Mouse (Mus musculus) thymus, postnatal 4 days (tissue): Measurements from ENCODE around the gene Il2rb.

Source experiments
- DNase-seq: peaks from one replicate; pipeline ENCODE4 v3.0.0; 2021

The Il2rb gene

DNA sequence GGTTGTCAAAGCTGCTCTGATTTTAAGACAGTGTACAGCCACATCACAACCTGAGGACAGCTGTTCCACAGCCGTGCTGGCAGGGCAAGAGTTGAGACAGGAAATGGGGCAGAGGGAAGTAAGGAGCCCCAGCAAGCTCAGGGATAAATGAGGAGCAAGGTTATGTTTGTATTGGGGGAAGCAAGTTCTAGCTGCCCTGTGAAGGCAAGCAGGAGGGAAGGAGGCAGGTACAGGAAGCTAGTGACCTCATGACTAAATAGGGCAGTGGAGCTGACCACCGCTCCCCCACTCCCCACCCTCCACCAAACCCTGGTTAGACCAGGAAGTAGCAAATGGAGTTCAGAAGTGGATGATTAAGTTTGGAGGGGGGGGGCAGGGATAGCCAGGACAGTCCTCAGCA is 14.1 kb downstream of the Il2rb start:
- DNase-seq, result no peak

DNA sequence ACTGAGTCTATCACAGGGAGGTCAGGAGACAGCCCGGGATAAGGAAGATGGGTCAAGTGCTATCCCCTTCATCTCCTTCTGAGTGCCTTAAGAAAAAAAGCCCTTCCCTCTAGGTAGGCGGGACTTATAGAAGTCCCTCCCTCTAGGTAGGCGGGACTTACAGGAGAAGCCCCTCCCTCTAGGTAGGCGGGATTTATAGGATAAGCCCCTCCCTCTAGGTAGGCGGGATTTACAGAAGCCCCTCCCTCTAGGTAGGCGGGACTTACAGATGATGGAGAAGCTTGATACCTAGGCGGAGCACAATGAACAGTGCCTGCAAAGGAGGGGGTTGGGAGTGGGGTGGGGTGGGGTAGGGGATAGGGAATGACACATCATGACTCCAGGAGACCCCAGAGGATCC is 15.0 kb downstream of the Il2rb start:
- DNase-seq, result no peak

DNA sequence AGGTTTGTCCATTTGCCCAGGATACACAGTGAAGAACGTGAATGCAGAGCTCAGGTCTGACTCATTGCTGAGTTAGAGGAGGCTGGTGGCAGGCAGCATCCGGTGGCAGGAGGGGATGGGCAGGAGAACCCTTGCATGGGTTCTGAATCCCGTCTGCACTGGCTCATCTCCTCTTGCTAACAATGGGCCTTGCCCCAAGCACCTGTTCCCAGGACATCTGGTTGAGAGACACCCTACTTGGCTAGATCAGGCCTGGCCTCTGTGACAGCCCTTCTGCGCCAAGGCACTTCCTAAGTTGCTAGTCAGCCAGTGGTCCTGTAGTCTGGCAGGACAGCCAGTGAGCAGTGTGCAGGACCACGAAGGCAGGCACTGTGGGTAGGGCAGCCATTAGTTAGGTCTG is 15.6 kb downstream of the Il2rb start:
- DNase-seq, result no peak

- DNase-seq, result no peak
Observed at GRCm38 (mm10) chr15:78478073-78478472, 17.0 kb downstream of the Il2rb start.

DNA sequence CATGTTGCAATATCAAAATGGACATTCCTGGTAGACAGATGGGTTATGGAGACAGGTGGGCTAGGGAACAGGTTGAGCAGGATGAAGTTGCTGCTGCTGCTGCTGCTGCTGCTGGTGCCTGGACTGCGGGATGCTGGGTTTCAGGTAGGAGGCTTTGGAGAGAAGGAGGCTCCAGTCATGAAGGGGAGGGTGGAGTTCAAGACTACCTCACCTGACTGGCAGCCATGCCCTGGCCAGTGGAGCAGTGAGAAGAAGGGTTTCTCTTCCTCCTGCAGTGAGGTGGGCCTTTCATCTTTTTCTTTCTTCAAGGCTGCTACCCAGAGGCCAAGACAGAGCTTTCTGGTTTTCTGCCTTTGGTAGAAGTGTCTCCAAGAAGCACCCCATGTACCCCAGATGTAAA is 18.2 kb downstream of the Il2rb start:
- DNase-seq, result no peak

GRCm38 (mm10) chr15:78475604-78476031 is 19.5 kb downstream of the Il2rb start:
- peak; percentile 66 for DNase-seq

DNA sequence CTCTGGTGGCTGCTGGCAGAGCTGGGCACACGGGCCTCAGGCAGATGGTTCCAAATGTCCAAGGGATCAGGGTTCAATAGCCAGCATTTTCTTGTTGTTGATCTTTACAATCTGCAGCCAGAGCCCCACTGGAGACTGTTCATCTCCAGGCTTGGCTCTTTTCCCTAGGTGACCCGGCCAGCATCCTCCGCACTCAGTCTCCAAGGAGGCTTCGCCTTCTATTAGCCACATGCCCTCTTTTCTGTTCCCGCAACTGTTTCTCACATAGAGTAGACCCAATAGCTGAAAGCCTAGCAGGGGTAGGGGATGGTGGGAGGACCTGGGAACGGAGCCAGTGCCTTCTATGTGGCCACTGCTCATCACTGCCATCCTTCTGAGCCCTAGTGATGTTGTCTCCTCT is 21.6 kb downstream of the Il2rb start:
- DNase-seq, result no peak

DNA sequence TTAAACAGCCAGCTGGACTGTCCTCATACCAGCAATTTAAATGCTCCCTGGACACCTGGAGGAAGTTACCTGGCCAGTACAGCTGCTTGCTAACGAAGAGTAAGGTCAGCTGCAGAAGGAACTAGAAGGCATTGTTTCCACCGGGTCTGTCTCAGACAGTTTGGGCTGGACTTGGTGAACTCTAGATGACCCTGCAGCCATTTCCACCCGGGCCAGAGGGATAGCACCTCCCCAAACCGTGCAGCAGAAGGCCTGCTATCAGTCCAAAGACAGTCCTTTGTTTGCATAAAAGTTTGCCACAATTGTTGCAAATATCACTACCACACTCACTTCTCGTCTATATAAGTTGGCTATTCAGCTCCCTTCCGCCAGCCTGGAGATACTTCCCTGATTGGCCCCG is 23.2 kb downstream of the Il2rb start:
- no peak for DNase-seq

GRCm38 (mm10) chr15:78470495-78471276 is 24.4 kb downstream of the Il2rb start:
- DNase-seq, result no peak

DNA sequence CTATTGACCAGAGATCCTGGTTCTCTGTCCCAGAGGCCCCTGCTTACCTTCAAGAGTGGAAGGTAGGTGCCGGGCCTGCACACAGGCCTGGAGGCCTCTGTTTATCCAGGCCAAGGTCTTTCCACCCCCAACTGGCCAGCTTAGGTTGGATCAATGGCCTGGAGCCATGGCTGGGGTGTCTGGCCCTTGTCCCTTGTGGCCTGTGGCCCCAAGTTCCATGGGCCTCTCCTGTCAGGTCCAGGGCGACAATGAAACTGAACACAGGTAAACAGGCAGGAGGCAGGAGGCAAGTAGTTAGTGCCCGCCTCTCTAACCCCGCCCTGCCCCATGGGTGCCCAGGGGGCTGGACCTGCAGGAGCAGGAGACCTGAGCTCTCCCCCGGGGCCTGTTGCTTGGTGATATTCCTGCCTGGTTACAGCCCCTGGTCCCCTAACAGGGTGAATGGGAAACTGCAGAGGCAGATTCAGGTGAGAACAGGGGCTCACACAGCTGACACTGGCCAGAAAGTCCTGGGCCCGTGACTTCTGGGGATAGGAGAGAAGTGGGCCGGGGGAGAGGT is 26.6 kb downstream of the Il2rb start, which contains the start of gene Tmprss6:
Gene Tmprss6 (minus strand): TSS at position 256 of the 559 bp plus-strand sequence.
- DNase-seq, result no peak

GRCm38 (mm10) chr15:78467570-78467969 is 27.5 kb downstream of the Il2rb start:
- DNase-seq, result no peak

DNA sequence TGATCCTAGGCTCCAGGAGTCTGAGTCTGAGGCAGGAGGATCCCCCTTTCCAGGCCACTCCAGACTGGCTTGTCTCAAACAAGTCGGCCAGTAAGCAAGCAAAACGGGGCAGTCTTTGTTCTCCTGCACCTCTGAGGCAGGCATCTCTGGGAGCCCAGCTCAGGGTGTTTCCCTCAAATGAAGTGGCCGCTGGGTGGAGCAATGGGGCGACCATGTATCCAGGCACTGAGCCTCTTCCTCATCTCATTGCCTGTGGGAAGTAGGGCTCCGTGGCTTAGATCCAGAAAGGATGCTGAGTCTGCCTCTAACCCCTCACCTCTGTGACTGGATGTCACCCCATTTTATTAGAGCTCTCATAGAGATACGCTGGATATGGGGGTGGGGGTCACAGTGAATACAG is 28.3 kb downstream of the Il2rb start:
- DNase-seq, result peak; percentile 49

GRCm38 (mm10) chr15:78462981-78463380 is 32.1 kb downstream of the Il2rb start:
- DNase-seq, result peak; percentile 67

GRCm38 (mm10) chr15:78457193-78457592 is 37.9 kb downstream of the Il2rb start:
- no peak for DNase-seq

DNA sequence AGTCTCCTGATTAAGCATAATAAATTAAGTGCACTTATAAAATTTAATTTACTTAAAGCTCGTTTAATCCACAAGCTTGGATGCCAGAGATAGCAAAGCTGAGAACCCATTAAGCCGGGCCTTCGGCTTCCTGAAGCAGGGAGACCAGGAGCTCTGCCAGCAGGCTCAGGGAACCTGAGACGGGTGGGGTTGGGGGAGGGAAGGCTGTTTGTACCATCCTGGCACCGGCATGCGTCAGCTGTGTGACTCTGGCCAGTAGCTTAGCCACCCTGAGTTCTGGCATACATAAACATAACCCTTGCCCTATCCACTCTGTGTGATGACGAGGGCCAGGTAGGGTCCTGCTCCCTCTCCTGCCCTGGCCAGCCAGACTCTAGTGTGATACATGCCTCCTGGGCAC is 39.0 kb downstream of the Il2rb start:
- no peak for DNase-seq

- DNase-seq, result no peak
Observed at GRCm38 (mm10) chr15:78455168-78455567, 39.9 kb downstream of the Il2rb start.

GRCm38 (mm10) chr15:78452929-78453328 is 42.1 kb downstream of the Il2rb start:
- no peak for DNase-seq

- DNase-seq, result no peak
Observed at GRCm38 (mm10) chr15:78451201-78451600, 43.9 kb downstream of the Il2rb start.

GRCm38 (mm10) chr15:78450419-78450768 is 44.7 kb downstream of the Il2rb start:
- DNase-seq, result no peak

GRCm38 (mm10) chr15:78449694-78450418 is 45.2 kb downstream of the Il2rb start:
- DNase-seq, result peak; percentile 40

DNA sequence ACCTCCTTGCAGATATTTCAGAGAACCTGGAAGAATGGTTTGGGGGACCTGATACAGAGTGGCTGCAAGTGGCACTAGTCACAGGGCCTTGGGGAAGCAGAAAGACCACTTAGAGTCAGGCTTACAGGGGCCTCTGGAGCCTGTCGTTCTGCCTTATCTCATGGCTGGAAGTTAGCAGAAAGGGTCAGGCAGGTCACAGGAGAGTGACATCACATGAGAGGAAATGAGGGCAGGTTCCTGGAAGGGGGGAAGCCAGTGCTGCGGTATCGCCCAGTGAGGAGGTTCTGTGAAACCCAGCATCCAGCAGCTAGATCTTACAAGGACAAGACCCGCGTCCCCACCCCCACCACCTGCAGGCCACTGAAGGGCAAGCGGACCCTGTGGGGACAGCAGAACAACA is 45.9 kb downstream of the Il2rb start:
- DNase-seq, result no peak

DNA sequence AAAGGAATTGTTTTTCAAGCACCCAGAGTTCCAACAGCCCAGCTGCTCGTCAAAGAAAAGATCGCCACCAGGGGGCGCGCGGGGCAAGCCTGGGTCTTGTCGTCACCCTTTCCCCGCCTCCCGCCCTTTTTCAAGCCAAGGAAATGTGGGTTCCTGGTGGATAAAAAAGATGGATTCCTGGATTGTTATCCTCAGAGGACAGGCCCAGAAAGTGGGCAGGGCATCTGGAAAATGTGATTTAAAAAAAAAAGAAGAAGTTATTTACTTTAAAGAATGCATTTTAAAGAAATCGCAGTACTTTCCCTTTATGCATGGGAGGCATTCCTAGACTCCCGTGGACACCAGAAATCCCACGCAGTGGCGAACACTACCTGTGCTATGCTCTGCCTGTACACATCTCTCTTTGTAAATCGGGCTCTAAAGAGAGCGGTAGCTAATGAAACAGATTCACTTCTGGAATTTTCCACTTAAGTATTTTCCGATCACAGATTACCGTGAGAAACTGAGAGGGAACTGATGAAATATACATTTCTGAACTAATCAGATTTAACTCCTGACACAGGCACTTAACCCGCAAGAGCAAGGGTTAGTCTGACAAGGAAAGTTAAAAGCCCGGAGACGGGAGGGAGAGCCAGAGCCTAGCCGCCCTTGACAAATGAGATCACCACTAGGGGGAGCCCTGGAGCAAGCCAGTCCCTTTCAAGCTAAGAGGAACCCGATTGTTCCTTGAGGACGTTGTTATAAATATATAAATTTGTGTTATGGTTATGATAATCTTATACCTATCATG is 47.1 kb downstream of the Il2rb start:
- peak; percentile 98 for DNase-seq

GRCm38 (mm10) chr15:78447121-78447520 is 48.0 kb downstream of the Il2rb start:
- DNase-seq, result no peak
